Mouse (Mus musculus): ENCODE measurements around the gene Adam1a.

The Adam1a gene

DNA sequence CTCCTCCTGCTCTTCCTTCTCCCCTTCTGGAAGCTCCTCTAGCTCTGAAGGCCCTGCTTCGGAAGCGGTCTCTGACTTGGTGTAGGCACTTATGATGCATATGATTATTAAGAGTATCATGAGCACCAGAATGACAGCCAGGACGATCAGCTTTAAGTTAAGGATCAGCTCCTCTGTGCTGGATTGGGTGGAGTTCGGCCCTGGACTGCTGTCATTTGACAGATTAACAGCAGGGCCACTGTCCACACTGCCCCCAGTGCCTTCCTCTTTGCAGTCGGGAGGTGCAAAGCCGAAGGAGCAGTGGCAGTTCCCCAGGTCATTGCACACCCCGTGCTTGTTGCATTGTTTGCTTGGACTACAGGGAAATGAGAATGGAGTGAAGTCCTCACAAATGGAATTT, 44.6 kb downstream of the Adam1a start:
- DNase-seq (ENCODE audit: low spot score in 2 of 2): no peak

DNA sequence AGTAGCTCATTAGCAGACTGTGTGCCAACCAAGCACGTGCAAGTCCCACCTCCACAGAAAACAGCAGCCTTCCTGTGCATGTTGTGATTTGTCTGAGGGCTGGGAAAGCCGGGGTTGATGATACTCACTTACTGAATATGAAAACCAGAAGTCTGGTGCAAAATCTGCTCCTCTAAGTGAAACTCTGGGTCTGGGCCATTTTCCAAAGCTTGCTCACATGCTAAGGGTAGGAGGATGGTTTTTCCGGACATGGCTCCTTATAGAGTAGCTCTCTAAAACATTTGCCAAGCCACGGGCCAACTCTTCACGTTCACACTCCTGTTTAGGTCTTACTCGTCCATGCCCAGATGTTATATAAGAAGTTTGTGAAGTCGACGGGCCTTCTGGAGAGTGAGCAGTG, 52.0 kb downstream of the Adam1a start:
- DNase-seq (ENCODE audit: low spot score in 2 of 2): no peak

DNA sequence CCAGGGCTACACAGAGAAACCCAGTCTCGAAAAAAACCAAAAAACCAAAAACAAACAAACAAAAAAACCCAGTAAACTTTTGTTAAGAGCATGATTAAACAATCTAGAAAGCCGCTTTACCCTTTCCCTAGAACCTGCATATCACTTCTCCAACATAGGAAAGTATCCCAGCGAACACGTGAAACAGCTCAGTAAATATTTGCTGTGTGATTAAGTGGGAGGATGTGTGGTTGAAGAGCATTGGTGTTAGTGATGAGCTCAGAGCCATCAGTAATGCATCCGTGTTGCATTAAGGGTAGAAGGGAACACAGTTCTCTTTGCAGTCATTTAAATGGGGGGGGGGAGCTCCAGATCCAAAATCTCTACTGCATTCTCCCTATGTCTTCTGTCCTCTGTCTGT, 60.5 kb downstream of the Adam1a start:
- no peak for DNase-seq (ENCODE audit: low spot score in 2 of 2)

DNA sequence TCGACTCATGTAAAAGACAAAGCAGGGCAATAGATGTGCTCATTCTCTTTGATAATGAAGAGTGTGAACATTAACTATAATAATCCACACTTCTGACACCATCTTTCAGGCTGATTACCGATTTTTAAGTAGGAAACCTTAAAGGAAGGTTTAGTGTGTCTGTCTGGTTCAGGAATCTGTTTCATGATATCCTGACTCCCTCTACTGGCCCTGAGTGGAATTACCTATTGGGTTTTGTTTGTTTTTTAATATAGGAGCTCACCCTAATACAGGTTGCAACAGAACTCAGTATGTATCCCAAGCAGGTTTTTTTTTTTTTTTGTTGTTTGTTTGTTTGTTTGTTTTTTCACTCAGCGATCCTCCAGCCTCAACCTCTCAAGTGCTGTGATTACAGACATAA, 67.6 kb downstream of the Adam1a start:
- DNase-seq (ENCODE audit: low spot score in 2 of 2): peak; percentile 51 to 72

DNA sequence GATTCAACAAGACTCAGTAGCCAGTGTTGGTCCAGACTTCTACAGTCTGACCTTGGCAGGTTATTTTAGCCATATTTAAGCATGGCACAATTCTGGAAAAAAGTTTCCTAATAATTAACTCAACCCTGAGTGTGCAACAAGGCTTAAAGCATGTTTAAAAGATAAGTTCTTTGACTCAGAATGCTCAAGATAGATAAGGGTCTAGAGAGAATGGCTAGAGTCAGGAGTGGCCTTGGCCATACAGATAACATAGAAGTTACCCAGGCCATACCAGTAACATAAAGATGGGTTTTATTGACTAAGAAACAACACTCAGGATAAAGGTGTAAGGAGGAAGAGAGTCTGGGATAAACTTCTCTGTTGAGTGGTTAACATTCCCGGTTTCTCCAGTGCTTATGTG, 69.2 kb downstream of the Adam1a start:
- no peak for DNase-seq (ENCODE audit: low spot score in 2 of 2)

DNA sequence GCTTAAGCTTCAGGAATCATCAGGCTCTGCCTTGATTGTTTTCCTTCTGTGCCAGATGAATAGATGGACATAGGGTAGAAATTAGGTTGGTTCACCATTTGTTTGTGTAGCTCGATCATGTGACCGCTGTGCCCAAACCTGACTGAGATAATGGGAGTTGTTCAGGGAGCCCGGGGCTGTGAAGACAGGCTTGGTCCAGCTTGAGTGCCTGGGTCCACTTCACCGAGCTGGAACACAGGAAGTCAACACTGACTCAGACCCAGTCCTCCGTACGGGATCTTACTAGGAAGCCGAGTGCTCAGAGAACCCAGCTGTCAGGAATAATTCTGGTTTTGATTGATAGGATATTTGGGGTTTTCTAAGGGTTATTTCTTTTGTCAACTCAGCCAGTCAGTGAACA, 70.7 kb downstream of the Adam1a start:
- DNase-seq (ENCODE audit: low spot score in 2 of 2): no peak

DNA sequence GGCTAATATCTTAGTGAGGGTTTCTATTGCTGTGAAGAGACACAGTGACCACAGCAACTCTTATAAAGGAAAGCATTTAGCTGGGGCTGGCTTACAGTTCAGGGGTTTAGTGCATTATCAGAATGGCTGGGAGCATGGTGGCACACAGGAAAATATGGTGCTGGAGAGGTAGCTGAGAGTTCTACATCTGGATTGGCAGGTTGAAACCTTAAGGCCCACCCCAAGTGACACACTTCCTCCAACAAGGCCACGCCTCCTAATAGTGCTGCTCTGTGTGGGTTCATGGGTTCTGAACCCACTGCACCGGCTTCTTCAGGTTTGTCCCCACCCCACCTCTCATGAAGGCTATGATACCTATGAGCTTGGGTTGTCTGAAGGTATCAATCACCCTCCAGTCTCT, 72.9 kb downstream of the Adam1a start:
- no peak for DNase-seq (ENCODE audit: low spot score in 2 of 2)

DNA sequence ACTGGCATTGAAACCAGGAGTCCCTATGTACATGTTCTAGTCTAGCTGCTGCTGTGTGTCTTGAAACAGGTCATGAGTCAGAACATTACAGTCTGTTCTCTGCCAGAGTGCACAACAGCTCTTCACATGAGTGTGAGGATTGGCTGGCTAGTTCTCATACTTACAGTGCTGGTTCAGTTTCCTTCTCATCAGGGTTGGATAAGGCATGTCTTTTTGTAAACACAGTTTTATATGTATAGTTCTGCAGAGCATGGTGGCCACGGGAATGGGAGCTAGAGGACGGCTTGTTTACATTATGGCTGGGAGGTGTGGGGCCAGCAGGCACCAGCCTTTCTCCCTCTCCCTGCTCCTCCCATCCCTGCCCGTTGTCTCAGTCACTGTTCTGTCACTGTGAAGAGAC, 75.7 kb downstream of the Adam1a start:
- DNase-seq (ENCODE audit: low spot score in 2 of 2): no peak
